15 mouse cellular contexts compared by ENCODE assay signal in genomic region chr4:134827806-134828205, GRCm38 (mm10). TPM values are rescaled to one million over a fixed set of nuclear protein-coding genes. Genes with fewer than 3 reads are reported as not detected.
"Had no signal": no experiment of that assay in that cellular context is flagged by ENCODE, and none has a peak within 500 bp of the region (broad histone marks: within the 10 kb centered on the region; RNA-seq: fewer than 3 reads in every experiment).

No protein-coding gene starts in this region.

- H3K9ac ChIP-seq: hindbrain, embryonic 15.5 days; kidney, embryonic 15.5 days; liver, embryonic 13.5 days; liver, postnatal 0 days; neural tube, embryonic 13.5 days had no signal

- DNase-seq: kidney, adult 2 months; kidney, postnatal 25 days; left cerebral cortex, postnatal 4 days; liver, embryonic 13.5 days; liver, postnatal 0 days; right cerebral cortex, postnatal 14 days; thymus, adult 2 months; thymus, postnatal 25 days had no signal

- H3K4me3 ChIP-seq: hindbrain, embryonic 15.5 days; kidney, embryonic 15.5 days; liver, embryonic 13.5 days; midbrain, embryonic 10.5 days; neural tube, embryonic 13.5 days had no signal

- H3K27ac ChIP-seq: hindbrain, embryonic 15.5 days; kidney, embryonic 15.5 days; liver, embryonic 13.5 days; midbrain, embryonic 10.5 days; neural tube, embryonic 13.5 days had no signal

- H3K9me3 ChIP-seq: hindbrain, embryonic 15.5 days; kidney, embryonic 15.5 days; liver, embryonic 13.5 days; midbrain, embryonic 10.5 days; neural tube, embryonic 13.5 days had no signal

- ATAC-seq: intestine, embryonic 16.5 days; liver, postnatal 0 days; midbrain, embryonic 16.5 days had no signal

- H3K4me2 ChIP-seq: hindbrain, embryonic 15.5 days; kidney, embryonic 15.5 days; liver, embryonic 13.5 days; neural tube, embryonic 13.5 days had no signal

- H3K4me1 ChIP-seq: midbrain, embryonic 10.5 days had no signal

- H3K27me3 ChIP-seq: hindbrain, embryonic 15.5 days; kidney, embryonic 15.5 days; liver, embryonic 13.5 days; neural tube, embryonic 13.5 days had no signal

RNA-seq across cellular contexts. Expression of gene Rhd, which starts 36.5 kb away (rescaled TPM):
- polyA plus RNA-seq: small intestine, adult 2 months had no signal
